Mouse (Mus musculus): Measurements from ENCODE around the gene Usp34. TPM values are rescaled to one million over a fixed set of nuclear protein-coding genes. Genes with fewer than 3 reads are reported as not detected.
"Not testable (repeated sequence)": the region's sequence is repeated elsewhere in the genome, so short reads cannot be mapped to it uniquely, and the experiment has no call there.

Usp34 gene
- polyA plus RNA-seq, 1 experiment from 2014 or later, result 36.9 TPM

GRCm38 (mm10) chr11:23428301-23428700, 121.6 kb downstream of the Usp34 start:
- H3K4me3 ChIP-seq (ENCODE audit: low read depth, low read length), result no peak overlapping the region
- DNase-seq (ENCODE audit: low spot score) (no peak), ATAC-seq (ENCODE audit: insufficient number of reproducible peaks, low FRiP score, low TSS enrichment, low read depth) (no peak)
- no peaks in the 10 kb centered on the region for H3K9me3 ChIP-seq (ENCODE audit: control insufficient read depth, low read length)
- WGBS, result 95% methylated on average over 6 of the region's 6 CpGs
- no peaks in the 10 kb centered on the region for H3K27me3 ChIP-seq (ENCODE audit: control insufficient read depth, insufficient read depth, low read length)
- H3K4me2 ChIP-seq (ENCODE audit: low read depth, severe bottlenecking), result no peak overlapping the region
- peaks cover 6% of the 10 kb centered on the region for H3K36me3 ChIP-seq (ENCODE audit: control insufficient read depth, insufficient read depth, low read length)
- H3K27ac ChIP-seq (replicated peaks; ENCODE audit: low read depth, low read length), result no peak overlapping the region
- no peak overlapping the region for H3K9ac ChIP-seq (ENCODE audit: low read length)
- H3K4me1 ChIP-seq (ENCODE audit: control insufficient read depth, insufficient read depth, low read length), result no peaks in the 10 kb centered on the region

GRCm38 (mm10) chr11:23430013-23430412, 123.3 kb downstream of the Usp34 start:
- DNase-seq (ENCODE audit: low spot score) (no peak), ATAC-seq (ENCODE audit: insufficient number of reproducible peaks, low FRiP score, low TSS enrichment, low read depth) (no peak)
- H3K9ac ChIP-seq (ENCODE audit: low read length), result no peak overlapping the region
- no peak overlapping the region for H3K27ac ChIP-seq (replicated peaks; ENCODE audit: low read depth, low read length)
- no peaks in the 10 kb centered on the region for H3K27me3 ChIP-seq (ENCODE audit: control insufficient read depth, insufficient read depth, low read length)
- H3K4me2 ChIP-seq (ENCODE audit: low read depth, severe bottlenecking), result no peak overlapping the region
- WGBS, result 94% methylated on average over 2 of the region's 2 CpGs
- H3K9me3 ChIP-seq (ENCODE audit: control insufficient read depth, low read length), result no peaks in the 10 kb centered on the region
- no peak overlapping the region for H3K4me3 ChIP-seq (ENCODE audit: low read depth, low read length)
- H3K4me1 ChIP-seq (ENCODE audit: control insufficient read depth, insufficient read depth, low read length), result no peaks in the 10 kb centered on the region
- H3K36me3 ChIP-seq (ENCODE audit: control insufficient read depth, insufficient read depth, low read length), result peaks cover 7% of the 10 kb centered on the region

GRCm38 (mm10) chr11:23436076-23436475, 129.4 kb downstream of the Usp34 start:
- no peak for DNase-seq (ENCODE audit: low spot score)
- Histone ChIP-seq H3K27me3 (ENCODE audit: control insufficient read depth, insufficient read depth, low read length) (no peaks in the 10 kb centered on the region), H3K36me3 (ENCODE audit: control insufficient read depth, insufficient read depth, low read length) (peaks cover 8% of the 10 kb centered on the region), H3K27ac (replicated peaks; ENCODE audit: low read depth, low read length) (no peak overlapping the region), H3K9me3 (ENCODE audit: control insufficient read depth, low read length) (no peaks in the 10 kb centered on the region), H3K9ac (ENCODE audit: low read length) (no peak overlapping the region), H3K4me2 (ENCODE audit: low read depth, severe bottlenecking) (no peak overlapping the region), H3K4me3 (ENCODE audit: low read depth, low read length) (no peak overlapping the region), H3K4me1 (ENCODE audit: control insufficient read depth, insufficient read depth, low read length) (no peaks in the 10 kb centered on the region)
- 88% methylated on average over 2 of the region's 2 CpGs for WGBS
- no peak for ATAC-seq (ENCODE audit: insufficient number of reproducible peaks, low FRiP score, low TSS enrichment, low read depth)

- H3K4me1 ChIP-seq (ENCODE audit: control insufficient read depth, insufficient read depth, low read length); H3K9ac ChIP-seq (ENCODE audit: low read length); H3K27me3 ChIP-seq (ENCODE audit: control insufficient read depth, insufficient read depth, low read length); ATAC-seq (ENCODE audit: insufficient number of reproducible peaks, low FRiP score, low TSS enrichment, low read depth); H3K4me2 ChIP-seq (ENCODE audit: low read depth, severe bottlenecking); H3K27ac ChIP-seq (replicated peaks; ENCODE audit: low read depth, low read length); H3K9me3 ChIP-seq (ENCODE audit: control insufficient read depth, low read length); H3K36me3 ChIP-seq (ENCODE audit: control insufficient read depth, insufficient read depth, low read length); H3K4me3 ChIP-seq (ENCODE audit: low read depth, low read length); DNase-seq (ENCODE audit: low spot score): not testable (repeated sequence)
- WGBS, result 94% methylated on average over 2 of the region's 2 CpGs
Measured at GRCm38 (mm10) chr11:23465862-23466261, 159.2 kb downstream of the Usp34 start.

- Histone ChIP-seq H3K4me1 (ENCODE audit: control insufficient read depth, insufficient read depth, low read length) (0 out of 2 replicates have a peak, but pooled peaks cover under 1% of the 10 kb centered on the region), H3K27me3 (ENCODE audit: control insufficient read depth, insufficient read depth, low read length) (no peaks in the 10 kb centered on the region), H3K9me3 (ENCODE audit: control insufficient read depth, low read length) (no peaks in the 10 kb centered on the region), H3K4me2 (ENCODE audit: low read depth, severe bottlenecking) (no peak overlapping the region), H3K36me3 (ENCODE audit: control insufficient read depth, insufficient read depth, low read length) (peaks cover 29% of the 10 kb centered on the region), H3K27ac (replicated peaks; ENCODE audit: low read depth, low read length) (no peak overlapping the region), H3K4me3 (ENCODE audit: low read depth, low read length) (no peak overlapping the region), H3K9ac (ENCODE audit: low read length) (no peak overlapping the region)
- 88% methylated on average over 1 of the region's 1 CpGs for WGBS
- ATAC-seq (ENCODE audit: insufficient number of reproducible peaks, low FRiP score, low TSS enrichment, low read depth) (no peak), DNase-seq (ENCODE audit: low spot score) (no peak)
Measured at GRCm38 (mm10) chr11:23489955-23490354, 183.3 kb downstream of the Usp34 start.

GRCm38 (mm10) chr11:23492048-23492790, 185.5 kb downstream of the Usp34 start:
- ATAC-seq (ENCODE audit: insufficient number of reproducible peaks, low FRiP score, low TSS enrichment, low read depth), result no peak

GRCm38 (mm10) chr11:23495231-23495630, 188.5 kb downstream of the Usp34 start:
- WGBS, result 81% methylated on average over 6 of the region's 6 CpGs
- no peak for ATAC-seq (ENCODE audit: insufficient number of reproducible peaks, low FRiP score, low TSS enrichment, low read depth)
- H3K9ac ChIP-seq (ENCODE audit: low read length), result no peak overlapping the region
- H3K9me3 ChIP-seq (ENCODE audit: control insufficient read depth, low read length), result no peaks in the 10 kb centered on the region
- DNase-seq (ENCODE audit: low spot score), result no peak
- H3K4me1 ChIP-seq (ENCODE audit: control insufficient read depth, insufficient read depth, low read length), result 0 out of 2 replicates have a peak, but pooled peaks cover 17% of the 10 kb centered on the region
- no peaks in the 10 kb centered on the region for H3K27me3 ChIP-seq (ENCODE audit: control insufficient read depth, insufficient read depth, low read length)
- no peak overlapping the region for H3K4me3 ChIP-seq (ENCODE audit: low read depth, low read length)
- no peak overlapping the region for H3K4me2 ChIP-seq (ENCODE audit: low read depth, severe bottlenecking)
- H3K27ac ChIP-seq (replicated peaks; ENCODE audit: low read depth, low read length), result no peak overlapping the region
- H3K36me3 ChIP-seq (ENCODE audit: control insufficient read depth, insufficient read depth, low read length), result peaks cover 26% of the 10 kb centered on the region

More at GRCm38 (mm10) chr11:23492048-23492790, 185.5 kb downstream of the Usp34 start:
- H3K9me3 ChIP-seq (ENCODE audit: control insufficient read depth, low read length), result no peaks in the 10 kb centered on the region
- H3K9ac ChIP-seq (ENCODE audit: low read length), result no peak overlapping the region
- H3K4me1 ChIP-seq (ENCODE audit: control insufficient read depth, insufficient read depth, low read length), result 0 out of 2 replicates have a peak, but pooled peaks cover 17% of the 10 kb centered on the region
- no peak overlapping the region for H3K4me3 ChIP-seq (ENCODE audit: low read depth, low read length)
- H3K36me3 ChIP-seq (ENCODE audit: control insufficient read depth, insufficient read depth, low read length), result peaks cover 31% of the 10 kb centered on the region
- DNase-seq (ENCODE audit: low spot score), result no peak
- no peak overlapping the region for H3K27ac ChIP-seq (replicated peaks; ENCODE audit: low read depth, low read length)
- WGBS, result 90% methylated on average over 4 of the region's 4 CpGs
- H3K27me3 ChIP-seq (ENCODE audit: control insufficient read depth, insufficient read depth, low read length), result no peaks in the 10 kb centered on the region
- no peak overlapping the region for H3K4me2 ChIP-seq (ENCODE audit: low read depth, severe bottlenecking)

GRCm38 (mm10) chr11:23496661-23497060, 190.0 kb downstream of the Usp34 start:
- Histone ChIP-seq H3K27ac (replicated peaks; ENCODE audit: low read depth, low read length) (no peak overlapping the region), H3K4me3 (ENCODE audit: low read depth, low read length) (peak overlapping the region; percentile 70), H3K36me3 (ENCODE audit: control insufficient read depth, insufficient read depth, low read length) (peaks cover 15% of the 10 kb centered on the region), H3K4me2 (ENCODE audit: low read depth, severe bottlenecking) (peak overlapping the region; percentile 91), H3K9me3 (ENCODE audit: control insufficient read depth, low read length) (no peaks in the 10 kb centered on the region), H3K4me1 (ENCODE audit: control insufficient read depth, insufficient read depth, low read length) (0 out of 2 replicates have a peak, but pooled peaks cover 17% of the 10 kb centered on the region), H3K27me3 (ENCODE audit: control insufficient read depth, insufficient read depth, low read length) (no peaks in the 10 kb centered on the region), H3K9ac (ENCODE audit: low read length) (peak overlapping the region; percentile 87)
- no peak for DNase-seq (ENCODE audit: low spot score)
- ATAC-seq (ENCODE audit: insufficient number of reproducible peaks, low FRiP score, low TSS enrichment, low read depth), result no peak
- WGBS, result 58% methylated on average over 6 of the region's 6 CpGs
